Mouse (Mus musculus) lung, postnatal 0 days (tissue): ENCODE data around the gene Spata1.

Experiments
- CTCF ChIP-seq: IDR thresholded peaks from 2 replicates; pipeline ENCODE4 v1.5.1; 2016; ENCODE audit warnings: antibody characterized with exemption, mild to moderate bottlenecking
- EP300 ChIP-seq: IDR thresholded peaks from 2 replicates; pipeline ENCODE4 v1.6.1; 2016; ENCODE audit warnings: antibody characterized with exemption, mild to moderate bottlenecking, control low read depth

DNA sequence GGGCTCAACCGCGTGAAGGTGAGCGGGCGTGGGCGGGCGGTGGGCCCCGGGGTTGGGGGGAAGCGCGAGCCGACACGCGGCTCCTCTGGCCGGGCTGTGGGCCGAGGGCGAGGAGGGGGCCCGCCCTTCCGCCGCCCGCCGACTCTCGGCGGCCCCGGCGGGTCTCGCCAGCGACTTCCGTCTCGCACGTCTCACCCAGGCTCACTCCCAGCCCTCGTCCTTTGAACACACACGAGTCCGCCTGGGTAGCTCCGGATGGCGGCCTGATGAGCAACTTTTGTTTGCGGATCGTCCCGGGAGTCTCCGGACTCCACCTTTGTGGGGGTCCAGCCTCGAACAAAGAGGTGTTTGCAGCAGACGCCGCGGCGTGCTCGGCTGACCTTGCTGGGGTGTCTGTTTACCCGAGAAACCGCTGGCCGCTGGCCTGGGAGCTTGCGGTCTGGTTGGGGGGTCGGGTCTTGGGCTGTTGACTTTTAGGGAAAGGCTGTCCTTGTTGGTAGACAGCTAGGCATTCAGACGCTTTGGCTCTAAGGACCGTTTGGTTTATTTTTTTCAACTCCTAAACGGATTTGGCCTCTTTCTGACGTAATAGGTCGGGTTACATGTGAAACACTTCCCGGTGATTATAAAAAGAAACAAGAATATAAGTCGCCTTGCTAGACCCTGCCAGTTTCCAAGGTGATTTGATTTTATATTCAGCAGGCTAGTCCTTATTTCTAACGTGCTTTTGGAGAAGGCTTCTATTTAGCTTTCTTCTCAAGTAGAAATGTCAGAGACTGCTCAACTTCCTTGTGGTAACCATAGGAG lies 653 bp upstream of the Spata1 start:
- no peak for TF ChIP-seq CTCF
- TF ChIP-seq EP300 = no peak; the same call in 1 of the 2 replicates
